Mouse (Mus musculus) left cerebral cortex, postnatal 36 days (tissue): Measurements from ENCODE around the gene Ttc28. TPM values are rescaled to one million over a fixed set of nuclear protein-coding genes. Genes with fewer than 3 reads are reported as not detected.

Source experiments
- DNase-seq, 2 experiments: peaks; one replicate each; pipeline ENCODE4 v3.0.0; 2021 to 2022; ENCODE audit warnings: low spot score in 2 of 2, mixed read lengths in 1 of 2
- intact Hi-C: fragments of 180-260 bp; cut with DNase I; formaldehyde crosslinking; loops from one replicate; pipeline ENCODE4 v1.15.1; 2025
- total RNA-seq, 2 experiments: library from RNA; stranded (reverse); gene quantifications; 2 replicates each; pipeline ENCODE4 v1.2.3; 2021

The Ttc28 gene
- total RNA-seq, 2 experiments from 2014 or later, result 9.6 to 11.9 TPM

DNA sequence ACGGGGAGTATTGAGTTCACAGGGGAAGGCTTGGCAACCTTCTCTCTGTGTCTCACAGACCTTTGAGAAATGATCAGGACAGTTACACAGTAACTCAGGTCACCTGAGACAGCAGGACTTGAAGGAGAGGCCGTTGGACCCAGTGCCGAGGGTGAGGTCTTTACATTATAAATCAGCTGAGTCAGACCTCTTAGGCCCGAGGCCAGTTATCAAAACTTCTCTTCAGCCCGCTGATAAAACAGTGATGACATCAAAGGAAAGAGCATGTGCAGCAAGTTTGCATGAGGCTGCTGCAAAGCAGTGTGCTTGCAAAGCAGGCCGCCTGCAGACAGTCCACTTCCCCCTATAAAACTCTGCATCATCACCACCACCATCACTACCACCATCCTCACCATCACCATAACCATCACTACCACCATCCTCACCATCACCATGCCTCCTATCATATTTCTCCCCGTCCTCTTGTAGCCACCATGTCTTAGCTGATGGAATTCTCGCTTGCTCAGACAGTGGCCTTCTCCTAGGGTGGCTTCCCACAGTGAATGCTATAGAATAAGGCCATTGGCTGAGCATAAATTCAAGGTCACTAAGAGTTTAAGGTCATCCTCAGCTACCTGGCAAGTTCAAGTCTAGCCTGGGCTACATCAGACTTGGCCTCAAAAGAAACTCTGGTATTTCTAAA is 234.2 kb downstream of the Ttc28 start:
- intact Hi-C loops, result no loop called here
- DNase-seq, result no peak

DNA sequence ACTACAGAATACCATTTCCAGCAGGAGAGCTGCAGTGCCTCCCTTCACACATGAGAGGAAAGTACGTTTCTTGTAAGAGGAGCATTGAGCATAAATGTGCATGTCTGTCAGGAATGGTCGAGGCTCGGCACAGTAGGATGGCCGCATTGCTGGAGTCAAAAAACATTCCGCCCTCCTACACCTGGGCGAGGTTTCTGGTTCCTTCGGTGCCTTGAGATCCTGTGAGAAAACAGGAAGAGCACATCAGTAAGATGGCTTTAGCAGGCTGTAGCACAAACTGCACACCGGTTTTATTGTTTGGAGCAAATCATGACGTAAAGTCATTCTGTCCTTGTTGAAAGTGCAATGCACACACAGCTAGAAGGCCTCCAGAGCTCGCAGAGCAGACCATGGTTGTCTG is 235.0 kb downstream of the Ttc28 start:
- intact Hi-C loops, result no loop called here
- DNase-seq, result no peak

DNA sequence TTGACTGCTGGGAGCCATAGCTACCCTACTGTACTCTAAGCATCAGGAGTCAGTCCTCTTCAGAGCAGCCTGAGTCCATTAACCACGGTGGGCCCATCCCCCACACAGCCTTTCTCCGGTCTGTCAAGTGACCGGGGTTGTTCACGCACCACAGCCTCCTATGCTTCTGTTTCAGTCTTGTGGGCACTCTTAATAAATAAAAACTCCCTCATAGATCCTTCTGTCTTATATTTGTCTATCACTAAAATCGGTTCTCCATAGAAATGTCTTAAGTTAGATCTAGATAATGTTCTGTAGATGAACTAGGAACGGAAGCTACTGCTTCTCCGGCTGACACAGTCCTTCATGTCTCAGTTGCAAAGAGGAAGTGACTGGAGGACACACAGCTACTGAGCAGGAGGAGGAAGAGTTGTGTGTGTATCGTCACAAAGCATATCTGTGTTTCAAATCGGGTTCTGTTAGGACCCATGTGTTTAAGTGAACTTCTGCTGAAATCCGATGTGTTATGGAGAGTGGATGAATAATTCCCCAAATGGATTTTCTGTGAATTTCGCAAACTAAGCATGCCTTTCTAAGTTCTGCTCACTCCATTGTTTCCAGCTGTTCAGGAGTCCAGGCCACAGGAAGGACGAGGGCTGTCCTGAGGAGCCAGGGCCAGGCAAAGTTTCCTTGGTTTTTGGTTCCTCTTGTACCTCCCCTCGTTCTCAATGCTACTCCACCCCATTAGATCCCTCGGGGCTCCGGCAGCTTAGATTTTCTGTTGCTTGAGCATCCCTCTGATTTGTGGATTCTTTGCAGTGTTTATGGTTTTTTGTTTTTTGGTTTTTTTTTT is 236.1 kb downstream of the Ttc28 start:
- DNase-seq, result no peak
- intact Hi-C loops, result no loop called here

DNA sequence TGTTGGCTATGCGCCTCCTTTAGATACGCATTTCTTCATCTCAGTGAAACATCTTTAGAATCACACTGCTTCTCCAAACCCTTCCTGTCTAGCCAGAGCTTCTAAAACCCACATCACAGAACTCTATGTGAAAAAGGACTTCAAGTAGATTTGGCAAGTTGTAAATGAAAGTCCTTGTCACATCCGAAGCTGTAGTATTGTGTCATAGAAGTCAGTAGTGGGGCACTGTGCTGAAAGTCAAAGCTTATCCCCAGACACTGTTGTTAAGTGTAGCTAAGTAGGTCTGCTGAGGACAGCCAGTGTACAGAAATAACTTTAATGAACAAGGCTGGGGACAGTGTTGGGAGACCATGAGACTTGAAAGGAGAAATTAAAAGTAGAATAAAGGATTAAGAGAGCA is 240.2 kb downstream of the Ttc28 start:
- no peak for DNase-seq
- intact Hi-C loops, result no loop called here

DNA sequence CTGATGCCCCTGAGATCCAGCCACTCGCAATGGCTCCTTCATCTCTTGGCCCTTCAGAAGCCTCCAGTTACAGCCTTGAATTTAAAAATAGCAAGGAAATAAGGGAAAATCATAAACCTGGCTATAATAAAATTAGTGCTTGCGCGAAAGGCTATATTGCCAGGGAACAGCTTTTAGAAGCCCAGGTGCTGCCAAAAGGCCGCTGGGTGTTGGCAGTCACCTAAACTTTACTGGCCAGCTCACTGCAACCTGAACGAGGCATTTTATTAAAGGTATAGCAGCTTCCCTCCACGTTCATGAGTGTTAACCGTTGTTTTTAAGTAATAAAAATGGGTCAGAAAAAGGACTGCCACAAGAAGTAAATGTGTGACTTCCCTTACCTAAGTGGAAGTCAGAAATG is 240.7 kb downstream of the Ttc28 start:
- DNase-seq, result no peak
- intact Hi-C loops, result no loop called here

DNA sequence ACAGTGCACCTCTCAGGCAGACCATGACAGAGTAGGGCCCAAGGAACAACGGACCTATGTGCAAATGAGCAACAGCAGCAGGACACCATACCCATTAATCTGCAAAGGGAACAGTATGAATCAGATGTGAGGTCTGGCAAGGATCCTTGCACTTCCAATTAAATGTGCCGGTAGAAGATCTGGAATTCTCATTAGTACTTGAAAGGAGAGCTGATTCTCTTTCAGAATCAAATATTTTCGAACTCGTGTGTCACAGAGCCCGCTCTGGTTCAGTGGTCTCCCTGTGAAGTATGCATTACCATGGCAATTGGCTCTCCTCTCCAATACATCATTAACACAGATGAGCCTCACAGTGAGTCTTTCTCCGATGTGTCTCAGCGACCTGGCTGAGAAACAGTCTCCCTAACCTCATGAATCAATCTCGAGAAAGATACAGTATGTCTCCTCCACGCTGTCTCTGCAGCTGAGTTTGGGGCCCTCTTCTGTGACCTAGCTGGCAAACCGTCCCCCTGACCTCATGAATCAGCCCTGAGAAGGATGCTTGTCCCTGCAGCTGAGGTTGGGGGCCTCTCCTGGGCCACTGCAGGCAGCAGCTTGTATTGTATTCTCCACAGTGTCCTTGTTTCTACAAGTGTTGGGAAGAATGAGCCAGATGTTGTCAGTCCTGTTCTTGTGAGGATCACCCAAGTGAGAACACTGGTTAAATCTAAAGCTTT is 241.3 kb downstream of the Ttc28 start:
- intact Hi-C loops, result no loop called here

DNA sequence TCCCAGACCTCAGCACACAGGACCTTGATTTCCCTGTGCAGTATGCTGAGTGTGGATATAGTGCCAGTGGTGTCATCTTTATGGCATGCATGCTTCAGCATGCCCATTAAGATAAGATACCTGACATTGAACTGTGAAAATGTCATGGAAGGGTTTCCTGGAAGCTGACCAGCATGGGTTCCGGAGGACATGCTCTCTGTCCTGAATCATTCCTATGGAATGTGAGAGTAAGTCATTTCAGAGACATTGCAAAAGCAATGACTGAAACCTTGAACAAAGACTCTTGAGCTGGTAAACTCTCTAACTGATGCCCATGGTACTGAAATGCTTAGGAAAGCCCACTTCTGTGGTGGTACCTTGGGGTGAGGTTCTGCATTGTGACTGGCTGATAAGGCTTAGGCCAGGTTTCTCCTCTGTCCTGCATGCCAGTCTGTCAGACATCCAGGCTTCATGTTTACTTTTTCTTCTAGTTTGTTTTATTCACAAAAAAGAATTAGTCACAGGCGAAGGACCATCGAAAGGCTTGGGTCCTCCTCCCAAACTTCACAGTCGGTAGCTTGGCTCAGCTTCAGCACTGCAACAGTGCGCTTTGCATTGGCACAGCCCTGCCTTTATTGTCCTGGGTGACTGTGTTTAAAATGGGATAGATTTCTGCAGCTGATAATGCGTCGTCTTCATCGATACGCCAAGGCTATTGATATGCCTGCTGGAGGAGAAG is 242.9 kb downstream of the Ttc28 start:
- intact Hi-C loops, result no loop called here
- no peak for DNase-seq

More for the DNA sequence above, 241.3 kb downstream of the Ttc28 start:
- no peak for DNase-seq

DNA sequence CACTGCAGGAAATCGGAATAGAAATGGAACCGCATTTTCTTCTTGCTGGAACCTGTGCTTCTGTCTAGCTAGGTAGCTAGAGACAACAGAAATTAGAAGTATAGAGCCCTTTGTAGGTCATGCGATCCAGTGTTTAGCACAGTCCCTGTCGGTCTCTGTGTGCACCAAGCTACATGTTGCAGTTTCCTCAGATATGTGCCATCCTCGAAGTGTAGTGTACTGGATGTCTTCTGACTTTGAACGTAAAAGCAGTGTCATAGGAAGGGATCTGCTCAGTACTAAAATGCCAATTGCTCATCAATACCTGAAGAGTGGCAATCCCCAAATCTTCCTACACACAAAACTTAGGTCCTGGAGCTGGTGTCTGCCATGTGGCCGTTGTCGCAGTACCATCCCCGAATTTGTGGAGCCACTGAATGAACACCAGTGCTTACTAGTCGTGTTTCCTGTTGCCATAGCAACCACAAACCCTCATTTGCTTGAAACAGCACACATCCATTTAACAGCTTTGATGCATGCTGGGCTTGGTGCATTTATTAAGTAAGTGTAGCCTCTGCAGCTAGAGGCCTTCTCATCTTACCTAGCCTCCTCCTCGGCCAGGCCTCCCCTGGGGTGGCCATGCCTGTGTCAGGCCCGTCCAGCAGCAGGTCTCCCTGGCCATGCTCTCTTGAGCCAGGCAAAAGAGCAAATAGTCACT is 243.6 kb downstream of the Ttc28 start:
- intact Hi-C loops, result no loop called here
- DNase-seq, result peak in 1 of 2 experiments; percentile 24

DNA sequence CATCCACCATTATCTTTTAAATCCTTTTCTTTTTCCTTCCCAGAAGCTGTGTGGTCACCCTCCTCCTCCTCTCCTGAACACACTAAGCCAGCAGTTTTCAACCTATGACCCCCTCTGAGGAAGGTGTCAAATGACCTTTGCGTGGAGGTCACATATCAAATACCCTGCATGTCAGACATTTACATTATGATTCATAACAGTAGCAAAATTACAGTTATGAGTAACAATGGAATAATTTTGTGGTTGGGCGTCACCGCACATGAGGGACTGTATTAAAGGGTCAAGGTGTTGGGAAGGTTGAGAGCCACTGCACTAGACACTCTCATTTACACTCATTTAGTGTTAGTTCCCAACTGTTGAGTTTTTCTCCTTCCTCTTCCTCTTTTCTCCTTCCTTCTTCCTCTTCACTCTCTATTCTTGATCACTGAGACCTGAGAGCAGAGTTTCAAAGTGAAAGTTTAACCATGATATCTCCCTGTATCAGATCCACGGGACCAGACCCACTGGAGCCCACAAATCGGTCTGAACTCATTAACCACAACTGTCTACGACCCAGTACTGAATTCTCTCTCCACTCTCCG is 245.1 kb downstream of the Ttc28 start:
- no peak for DNase-seq
- intact Hi-C loops, result no loop called here

DNA sequence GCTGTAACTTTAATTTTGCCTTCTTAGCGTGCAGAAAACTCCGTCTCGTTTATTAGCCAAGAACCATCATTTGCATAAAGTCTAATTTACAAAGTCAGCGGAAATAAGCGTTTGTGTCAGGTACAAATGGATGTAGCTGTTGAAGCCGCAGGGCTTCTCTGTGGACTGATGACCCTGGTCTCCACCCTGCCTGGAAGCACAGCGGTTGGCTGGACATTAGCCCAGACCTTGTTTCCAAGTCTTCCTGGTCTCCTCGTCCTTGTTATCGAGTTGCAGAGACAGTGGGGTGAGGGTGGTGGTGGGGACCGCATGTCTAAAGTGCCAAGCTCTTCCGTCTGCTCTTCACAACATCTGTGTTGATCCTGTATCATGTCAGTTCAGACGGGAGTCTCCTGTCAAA is 246.1 kb downstream of the Ttc28 start:
- intact Hi-C loops, result no loop called here
- no peak for DNase-seq

DNA sequence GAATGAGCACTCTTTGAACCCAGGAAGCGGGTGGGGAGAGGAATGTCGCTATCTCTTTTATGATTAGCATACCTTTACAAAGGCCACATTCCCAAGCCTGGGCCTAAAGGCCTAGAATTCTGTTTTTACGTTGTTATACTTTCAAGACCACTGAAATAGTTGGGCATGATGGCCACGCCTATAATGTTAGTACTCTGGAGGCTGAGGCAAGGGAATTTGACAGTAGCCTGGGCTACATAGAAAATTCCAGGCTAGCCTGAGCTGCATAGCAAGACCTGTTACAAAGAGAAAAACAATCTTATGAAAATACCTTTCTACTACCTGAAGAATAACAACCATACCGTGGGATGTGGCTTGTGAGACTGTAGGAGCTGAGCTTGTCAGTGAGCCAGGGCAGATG is 248.2 kb downstream of the Ttc28 start:
- DNase-seq, result no peak
- intact Hi-C loops, result no loop called here

DNA sequence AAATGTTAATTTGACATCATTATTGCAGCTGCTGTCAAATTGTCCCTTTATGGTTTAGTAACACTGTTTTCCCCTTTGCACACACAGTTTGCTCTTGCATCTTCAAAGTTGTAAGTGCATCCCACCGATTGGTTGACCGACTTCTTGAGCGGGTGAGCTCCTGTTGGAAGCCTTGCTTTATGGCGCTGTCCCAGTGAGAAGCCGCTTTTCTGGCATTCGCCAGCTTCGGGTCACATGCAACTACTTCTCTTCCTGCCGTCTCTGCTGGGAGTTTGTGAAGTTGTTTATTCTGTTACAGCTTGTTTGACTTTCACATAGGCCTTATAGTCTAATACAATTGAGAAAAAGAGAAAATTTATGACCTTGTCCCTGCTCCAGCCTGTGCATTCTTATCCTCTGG is 250.5 kb downstream of the Ttc28 start:
- no peak for DNase-seq
- intact Hi-C loops, result no loop called here

DNA sequence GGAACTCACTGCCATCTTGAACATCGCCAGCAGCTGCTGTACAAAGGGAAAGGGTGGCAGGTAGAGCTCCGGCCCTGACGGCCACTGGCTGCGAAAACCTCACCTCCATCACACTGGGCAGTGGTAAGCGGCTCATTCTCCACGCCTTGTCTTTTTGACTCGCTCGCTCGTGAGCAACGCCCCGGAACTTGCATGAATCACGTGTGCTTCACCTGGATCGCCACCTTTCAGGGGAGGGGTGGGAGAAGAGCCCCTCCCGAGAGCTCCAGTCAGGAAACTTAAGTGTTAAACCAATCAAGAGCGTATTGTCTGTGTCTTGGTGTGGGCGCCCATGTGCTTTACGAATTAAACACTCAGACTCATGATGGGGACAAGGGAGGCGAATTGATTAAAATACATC is 252.0 kb downstream of the Ttc28 start:
- no peak for DNase-seq
- intact Hi-C loops, result no loop called here

DNA sequence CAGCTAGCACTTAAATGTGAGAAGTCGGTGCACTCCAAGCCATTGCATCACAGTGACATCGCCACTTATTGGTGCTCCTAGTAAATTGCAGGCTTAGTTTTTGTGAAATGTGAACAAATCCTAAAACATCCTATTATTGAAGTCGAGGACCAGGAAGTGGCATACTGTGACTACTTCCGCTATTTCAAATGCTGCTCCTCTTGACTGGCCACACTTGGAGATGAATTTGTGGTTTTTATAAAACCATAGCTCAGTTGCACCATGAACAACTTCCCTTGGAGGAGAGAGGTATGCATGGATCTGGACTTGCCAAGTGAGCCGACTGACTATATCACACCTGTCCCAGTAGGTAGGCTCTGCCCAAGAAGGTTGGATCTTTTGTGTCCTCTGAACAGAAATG is 253.5 kb downstream of the Ttc28 start:
- intact Hi-C loops, result no loop called here
- DNase-seq, result no peak

DNA sequence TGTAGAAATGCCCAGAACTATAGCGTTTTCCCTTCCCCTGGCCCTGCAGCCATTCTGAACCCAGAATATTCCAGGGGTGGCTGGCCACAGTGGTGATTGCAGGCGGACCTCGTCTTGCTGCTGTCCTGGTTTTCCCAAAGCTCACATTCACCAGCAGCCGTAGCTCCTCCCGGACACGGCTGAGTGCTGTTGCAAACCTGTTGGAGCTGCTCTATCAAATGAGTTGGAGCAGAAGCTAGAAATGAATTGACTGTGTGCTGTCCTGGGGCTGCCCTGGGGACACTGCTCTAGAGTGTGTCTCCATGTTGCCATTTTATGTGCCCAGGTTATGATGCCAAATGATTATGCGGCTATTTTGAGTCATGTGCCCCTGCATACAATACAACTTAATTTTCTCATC is 254.2 kb downstream of the Ttc28 start:
- intact Hi-C loops, result no loop called here
- DNase-seq, result no peak

DNA sequence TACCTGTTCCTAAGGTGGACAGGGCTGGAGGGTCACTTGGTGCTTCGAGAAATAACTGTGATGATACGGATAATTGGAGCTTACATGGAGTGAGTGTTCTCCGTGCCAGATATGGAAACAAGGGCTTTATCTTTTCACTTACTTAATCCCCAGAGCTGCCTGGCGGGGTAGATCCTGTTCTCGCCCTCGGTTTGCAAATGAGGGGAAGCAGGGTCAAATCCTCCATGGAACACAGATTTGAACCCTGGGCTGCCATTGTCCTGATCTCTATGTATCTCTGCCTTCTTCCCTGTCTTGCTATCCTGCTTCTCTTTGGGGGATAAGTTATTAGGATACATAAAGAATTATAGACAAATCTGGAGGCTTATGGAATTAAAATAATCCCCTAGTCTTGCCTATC is 257.7 kb downstream of the Ttc28 start:
- intact Hi-C loops, result loop anchor here (5.0 kb wide), 1 partner anchor 155 kb away; no protein-coding TSS in a partner anchor

DNA sequence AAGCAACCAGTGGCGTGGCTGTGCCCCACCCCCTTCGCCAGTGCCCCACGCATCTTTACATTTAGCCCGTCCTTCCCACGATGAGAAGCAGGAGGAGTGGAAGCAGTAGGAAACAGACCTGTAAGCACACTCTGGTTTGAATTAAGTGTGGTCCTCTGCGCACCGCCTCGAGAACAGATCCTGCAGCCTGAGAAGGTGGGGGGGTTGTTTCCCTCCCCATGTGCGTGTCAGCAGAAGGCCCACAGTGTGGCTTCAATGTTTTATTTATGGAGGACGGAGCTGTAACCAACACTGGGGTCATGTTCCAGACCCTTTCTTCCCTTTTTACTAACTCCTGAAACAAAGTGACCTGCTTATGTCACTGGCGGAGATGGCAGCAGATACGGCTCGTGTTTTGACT is 258.1 kb downstream of the Ttc28 start:
- no peak for DNase-seq
- intact Hi-C loops, result loop anchor here (5.0 kb wide), 1 partner anchor 155 kb away; no protein-coding TSS in a partner anchor

More for the DNA sequence above, 257.7 kb downstream of the Ttc28 start:
- DNase-seq, result no peak

DNA sequence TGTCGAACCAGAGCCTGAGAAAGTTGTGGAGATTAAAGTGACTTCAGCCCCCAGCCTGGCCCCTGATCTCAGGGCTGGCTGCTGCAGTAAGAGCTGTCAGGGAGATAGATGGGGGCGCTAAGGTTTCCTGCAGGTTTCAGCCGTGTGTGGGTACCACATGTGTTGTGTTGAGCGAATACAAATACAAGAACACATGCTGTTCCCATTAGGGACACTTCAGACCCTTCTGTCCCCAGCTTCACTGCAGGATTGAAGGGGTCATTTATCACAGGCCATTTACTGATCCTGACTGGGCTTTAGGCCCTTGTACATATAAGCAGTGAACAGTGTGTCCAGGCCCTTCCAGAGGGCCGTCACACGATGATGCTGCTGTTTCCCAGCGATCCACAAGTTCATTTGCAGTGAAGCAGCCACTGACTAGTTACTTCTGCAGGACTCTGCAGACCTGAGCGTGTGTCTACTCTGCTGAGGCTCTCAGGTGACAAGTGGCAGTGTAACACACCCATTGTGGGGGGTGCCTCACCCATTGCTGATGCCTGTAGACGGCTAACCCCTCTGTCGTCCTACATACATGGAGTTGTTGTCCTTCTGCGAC is 258.7 kb downstream of the Ttc28 start:
- intact Hi-C loops, result loop anchor here (5.0 kb wide), 1 partner anchor 156 kb away; no protein-coding TSS in a partner anchor
- no peak for DNase-seq
